Mouse (Mus musculus) gastrocnemius, postnatal 25 days (tissue): ENCODE data around the gene Gm20696. TPM values are rescaled to one million over a fixed set of nuclear protein-coding genes. Genes with fewer than 3 reads are reported as not detected.

ENCODE experiments used
- DNase-seq: peaks from one replicate; pipeline ENCODE4 v3.0.0; 2022
- total RNA-seq, 2 experiments: library from RNA; stranded (reverse); gene quantifications; 1 replicate in 1 of 2; 2 replicates in 1 of 2; pipeline ENCODE4 v1.2.3; 2021

Gene Gm20696
- total RNA-seq, 2 experiments from 2014 or later, result 1.6 to 2.0 TPM

GRCm38 (mm10) chr6:99388741-99389675 is 277.6 kb downstream of the Gm20696 start:
- DNase-seq, result peak; percentile 34

- DNase-seq, result no peak
Observed at GRCm38 (mm10) chr6:99388023-99388422, 278.6 kb downstream of the Gm20696 start.

DNA sequence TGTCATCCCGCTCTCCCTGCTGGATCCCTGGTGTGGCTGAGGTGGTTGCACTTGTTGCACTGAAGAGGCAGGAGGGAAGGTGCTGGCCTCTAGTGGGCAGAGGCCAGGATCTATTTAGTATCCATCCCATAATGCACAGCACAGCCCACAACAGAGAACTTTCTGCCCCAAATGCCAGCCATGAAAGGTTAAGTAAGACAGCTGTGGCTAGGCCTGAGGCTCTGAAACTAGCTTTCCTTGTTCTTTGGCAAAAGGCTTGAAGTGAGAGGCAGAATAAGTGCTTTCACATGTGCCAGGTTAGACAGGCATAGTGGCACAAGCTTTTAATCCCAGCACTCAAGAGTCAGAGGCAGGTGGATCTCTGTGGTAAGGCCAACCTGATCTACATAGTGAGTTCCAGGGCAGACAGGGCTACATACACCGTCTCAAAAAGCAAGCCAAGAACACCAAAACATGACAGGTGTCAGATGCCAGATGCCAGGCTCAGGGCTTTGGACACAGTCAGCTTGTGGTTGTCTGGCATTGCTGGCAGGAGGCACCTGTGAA is 281.5 kb downstream of the Gm20696 start:
- DNase-seq, result peak; percentile 38

GRCm38 (mm10) chr6:99383846-99384472 is 282.6 kb downstream of the Gm20696 start:
- no peak for DNase-seq

GRCm38 (mm10) chr6:99380146-99380545 is 286.5 kb downstream of the Gm20696 start:
- DNase-seq, result no peak

GRCm38 (mm10) chr6:99378997-99379710 is 287.4 kb downstream of the Gm20696 start:
- peak; percentile 44 for DNase-seq

- no peak for DNase-seq
Observed at GRCm38 (mm10) chr6:99377716-99378115, 288.9 kb downstream of the Gm20696 start.

- DNase-seq, result no peak
Observed at GRCm38 (mm10) chr6:99377131-99377530, 289.5 kb downstream of the Gm20696 start.

DNA sequence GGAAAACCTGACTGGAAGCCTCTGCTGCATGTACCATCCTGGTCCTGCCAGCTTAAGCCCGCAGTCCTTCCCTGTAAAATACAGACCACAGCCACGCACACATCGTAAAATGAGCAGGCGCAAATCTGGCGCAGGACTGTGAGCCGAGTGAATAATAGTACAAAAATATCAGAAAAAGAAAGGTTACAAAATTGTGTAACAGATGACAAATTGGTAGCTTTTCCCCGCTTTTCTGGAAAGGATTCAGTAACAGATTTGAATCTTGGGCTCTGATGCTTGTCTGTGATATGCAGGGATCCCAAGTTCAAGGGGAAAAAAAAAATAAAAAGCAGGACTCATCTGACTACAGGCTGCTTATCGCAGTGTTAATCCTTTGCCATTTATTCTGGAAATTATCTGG is 289.9 kb downstream of the Gm20696 start:
- DNase-seq, result no peak

DNA sequence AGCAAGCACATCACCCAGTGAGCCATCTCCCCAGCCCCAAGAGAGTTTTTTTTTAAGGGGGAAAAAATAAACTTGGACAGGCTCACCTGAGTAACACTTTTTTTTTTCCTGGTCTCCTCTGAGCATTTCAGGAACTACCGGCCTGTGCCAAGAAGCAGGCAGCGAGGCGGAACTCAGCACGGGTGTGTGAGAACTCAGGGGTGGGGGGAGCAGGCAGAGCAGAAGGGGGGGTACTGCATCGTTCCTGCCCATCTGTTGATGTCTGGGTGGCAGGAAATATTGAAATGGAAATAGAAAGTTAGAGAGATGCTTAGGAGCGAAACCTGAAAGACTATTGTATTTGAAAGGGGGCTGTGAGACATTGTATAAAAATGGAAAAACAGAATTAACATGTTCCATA is 290.7 kb downstream of the Gm20696 start:
- no peak for DNase-seq

DNA sequence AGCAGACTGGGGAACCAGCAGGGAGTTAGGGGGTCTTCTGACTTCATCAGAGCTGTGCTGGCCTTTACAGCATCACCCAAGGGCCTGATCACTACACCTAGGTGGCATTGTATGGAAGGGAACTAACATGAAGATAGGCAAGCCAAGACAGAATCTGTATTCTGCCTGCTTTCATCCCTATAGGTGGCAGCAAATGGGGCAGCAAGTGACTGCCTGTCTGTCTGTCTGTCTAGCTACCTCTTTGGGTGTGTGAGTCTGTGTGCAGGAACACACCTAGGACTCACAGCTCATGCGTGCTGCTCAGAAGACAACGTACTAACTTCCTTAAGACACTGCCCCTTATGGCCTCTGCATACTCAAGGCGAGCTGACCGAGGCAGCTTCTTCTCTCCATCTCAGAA is 291.2 kb downstream of the Gm20696 start:
- DNase-seq, result no peak

GRCm38 (mm10) chr6:99374448-99375271 is 291.9 kb downstream of the Gm20696 start:
- no peak for DNase-seq

GRCm38 (mm10) chr6:99372427-99372826 is 294.2 kb downstream of the Gm20696 start:
- no peak for DNase-seq

- DNase-seq, result no peak
Observed at GRCm38 (mm10) chr6:99372016-99372415, 294.6 kb downstream of the Gm20696 start.

DNA sequence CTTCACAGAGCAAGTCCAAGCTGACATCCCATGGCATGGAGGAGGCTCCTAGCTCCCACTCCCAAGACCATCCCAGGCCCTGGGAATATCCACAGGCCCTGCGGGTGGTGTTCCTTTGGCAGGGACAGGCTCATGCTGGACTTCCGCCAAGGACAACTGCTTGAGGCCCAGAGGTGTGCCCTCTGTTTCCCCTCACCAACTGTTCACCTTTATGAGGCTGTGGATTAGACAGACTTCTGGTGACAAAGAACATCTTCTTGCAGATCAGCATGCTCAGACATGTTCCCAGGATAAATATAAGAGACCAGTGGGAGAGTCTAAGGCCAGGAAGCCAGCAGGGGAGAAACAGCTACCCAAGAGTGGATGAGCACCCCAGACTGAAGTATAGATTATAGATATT is 296.7 kb downstream of the Gm20696 start:
- DNase-seq, result no peak

DNA sequence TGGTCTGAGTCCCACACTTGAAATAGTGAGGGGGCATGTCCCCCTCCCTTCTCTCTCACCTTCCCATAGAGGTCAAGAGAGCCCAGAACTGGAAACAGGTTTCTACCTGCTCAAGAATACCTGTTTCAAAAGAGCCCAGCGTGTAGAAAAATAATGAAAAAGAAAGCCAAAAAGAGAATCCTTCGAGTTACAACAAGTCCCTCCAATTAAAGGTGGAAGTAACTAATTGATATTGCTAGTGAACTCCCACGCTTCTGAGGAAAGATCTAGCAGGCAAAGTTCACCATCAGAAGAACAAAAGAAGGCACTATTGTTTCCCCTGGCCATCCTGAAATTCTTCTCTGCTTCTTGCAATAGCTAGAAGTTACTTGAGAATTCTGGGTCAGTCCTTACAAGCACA is 297.4 kb downstream of the Gm20696 start:
- DNase-seq, result no peak

- DNase-seq, result no peak
Observed at GRCm38 (mm10) chr6:99368118-99368753, 298.4 kb downstream of the Gm20696 start.

DNA sequence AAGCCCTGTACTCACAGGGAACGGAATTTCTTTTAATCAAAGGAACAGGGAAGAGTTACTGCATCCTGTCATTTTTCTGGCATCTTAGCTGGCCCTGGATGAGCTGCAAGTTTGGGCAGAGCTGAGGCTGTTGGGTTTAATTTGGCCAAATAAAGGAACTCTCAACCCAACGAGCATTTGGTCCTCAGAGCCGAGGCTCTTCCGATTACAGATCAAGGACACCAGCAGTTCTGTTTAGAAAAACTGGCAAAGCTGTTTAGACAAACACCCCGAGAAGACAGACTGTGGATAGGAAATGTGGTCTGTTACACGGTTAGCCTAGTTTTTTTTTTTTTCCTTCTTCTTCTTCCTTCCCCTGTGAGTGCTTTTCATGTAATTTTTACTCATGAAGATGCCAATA is 302.1 kb downstream of the Gm20696 start:
- DNase-seq, result no peak

DNA sequence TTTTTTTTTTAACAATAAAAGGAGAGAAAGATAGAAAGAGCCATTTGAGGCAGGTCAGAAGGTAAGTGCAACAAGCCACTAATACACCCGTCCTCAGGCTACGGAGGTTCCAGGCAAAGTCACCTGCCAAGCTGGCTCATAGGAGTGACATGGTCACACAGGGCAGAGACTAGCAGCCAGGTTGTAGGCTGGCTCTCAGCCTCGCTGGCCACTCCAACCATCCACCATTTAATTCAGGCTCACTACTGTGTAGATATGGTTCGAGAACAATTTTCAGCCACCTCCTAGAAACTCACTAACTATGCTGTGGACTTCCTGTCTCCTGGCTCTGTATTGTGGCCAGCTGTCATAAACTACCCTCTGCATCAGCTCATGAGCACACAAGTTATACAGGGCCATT is 306.0 kb downstream of the Gm20696 start:
- DNase-seq, result no peak

GRCm38 (mm10) chr6:99359765-99360499 is 306.7 kb downstream of the Gm20696 start:
- no peak for DNase-seq
